Mouse (Mus musculus): ENCODE data around the gene March10.

The March10 gene

GRCm38 (mm10) chr11:105409408-105409807 is 47.1 kb downstream of the March10 start:
- no peak for DNase-seq (ENCODE audit: low spot score in 2 of 2)

- no peak for DNase-seq (ENCODE audit: low spot score in 2 of 2)
Measured at GRCm38 (mm10) chr11:105407846-105408441, 48.6 kb downstream of the March10 start.

GRCm38 (mm10) chr11:105402355-105402754 is 54.2 kb downstream of the March10 start:
- DNase-seq (ENCODE audit: low spot score in 2 of 2) = no peak

GRCm38 (mm10) chr11:105390290-105390689 is 66.2 kb downstream of the March10 start:
- DNase-seq (ENCODE audit: low spot score in 2 of 2) = no peak

GRCm38 (mm10) chr11:105388636-105389035 is 67.9 kb downstream of the March10 start:
- DNase-seq (ENCODE audit: low spot score in 2 of 2) = peak; percentile 49 to 51

- DNase-seq (ENCODE audit: low spot score in 2 of 2) = peak; percentile 78 to 79
Measured at GRCm38 (mm10) chr11:105385266-105385665, 71.3 kb downstream of the March10 start.

- no peak for DNase-seq (ENCODE audit: low spot score in 2 of 2)
Measured at GRCm38 (mm10) chr11:105375821-105376235, 80.7 kb downstream of the March10 start.

GRCm38 (mm10) chr11:105374526-105375175 is 81.9 kb downstream of the March10 start:
- no peak for DNase-seq (ENCODE audit: low spot score in 2 of 2)

GRCm38 (mm10) chr11:105373881-105374280 is 82.7 kb downstream of the March10 start:
- DNase-seq (ENCODE audit: low spot score in 2 of 2) = no peak

GRCm38 (mm10) chr11:105371818-105372217 is 84.7 kb downstream of the March10 start:
- no peak for DNase-seq (ENCODE audit: low spot score in 2 of 2)

GRCm38 (mm10) chr11:105369526-105370386 is 86.8 kb downstream of the March10 start:
- DNase-seq (ENCODE audit: low spot score in 2 of 2) = no peak

GRCm38 (mm10) chr11:105368833-105369232 is 87.7 kb downstream of the March10 start:
- DNase-seq (ENCODE audit: low spot score in 2 of 2) = no peak

- DNase-seq (ENCODE audit: low spot score in 2 of 2) = no peak
Measured at GRCm38 (mm10) chr11:105367163-105367562, 89.4 kb downstream of the March10 start.

- DNase-seq (ENCODE audit: low spot score in 2 of 2) = no peak
Measured at GRCm38 (mm10) chr11:105366051-105366450, 90.5 kb downstream of the March10 start.

- no peak for DNase-seq (ENCODE audit: low spot score in 2 of 2)
Measured at GRCm38 (mm10) chr11:105365611-105366010, 90.9 kb downstream of the March10 start.

- DNase-seq (ENCODE audit: low spot score in 2 of 2) = peak; percentile 41 to 52
Measured at GRCm38 (mm10) chr11:105364386-105365065, 92.0 kb downstream of the March10 start.

- peak; percentile 81 to 83 for DNase-seq (ENCODE audit: low spot score in 2 of 2)
Measured at GRCm38 (mm10) chr11:105363598-105364385, 92.7 kb downstream of the March10 start.

- DNase-seq (ENCODE audit: low spot score in 2 of 2) = peak; percentile 87 to 88
Measured at GRCm38 (mm10) chr11:105362946-105363597, 93.5 kb downstream of the March10 start.

- no peak for DNase-seq (ENCODE audit: low spot score in 2 of 2)
Measured at GRCm38 (mm10) chr11:105362041-105362765, 94.3 kb downstream of the March10 start.

- DNase-seq (ENCODE audit: low spot score in 2 of 2) = no peak
Measured at GRCm38 (mm10) chr11:105356301-105356700, 100.2 kb downstream of the March10 start.

Data from right cerebral cortex, adult 2 months (tissue).